Mouse (Mus musculus): ENCODE data around the gene Dhrs7c. TPM values are rescaled to one million over a fixed set of nuclear protein-coding genes. Genes with fewer than 3 reads are reported as not detected.

Dhrs7c gene
- total and polyA plus RNA-seq, 3 experiments = not detected

DNA sequence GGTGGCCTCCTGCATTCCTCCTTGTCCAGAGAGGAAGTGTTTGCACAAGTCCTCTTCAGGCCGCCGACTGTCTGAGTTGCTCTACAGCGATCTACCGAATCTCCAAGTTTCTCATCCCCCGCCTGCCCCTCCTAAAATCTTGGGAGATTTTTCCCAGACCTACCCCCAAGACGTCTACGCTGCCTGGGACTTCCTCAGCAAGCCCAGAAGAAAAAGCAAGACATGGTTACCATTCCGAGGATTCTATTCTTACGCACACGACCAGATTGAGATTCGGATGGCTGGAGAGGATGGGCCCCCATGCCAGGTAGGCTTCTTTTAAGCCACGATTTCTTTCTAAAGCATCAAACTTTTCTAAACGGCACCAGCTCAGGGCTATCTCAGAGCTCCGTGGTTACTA is 26.9 kb upstream of the Dhrs7c start, which contains the start of gene Glp2r:
Gene Glp2r, minus strand, starts transcription at position 101 of the 400 bp plus-strand sequence.
- Histone ChIP-seq H3K79me2 (ENCODE audit: control insufficient read depth, insufficient read depth, low read length, poor library complexity) (no peaks in the 10 kb centered on the region), H3K27ac (ENCODE audit: control insufficient read depth, low read depth, low read length) (no peak within 1 kb of the TSS), H3K27me3 (ENCODE audit: control insufficient read depth in 1 of 2, insufficient read depth in 2 of 2, low read length in 2 of 2) (no peaks in the 10 kb centered on the region), H3K9ac (ENCODE audit: control insufficient read depth, low read depth, low read length, poor library complexity, severe bottlenecking) (no peak within 1 kb of the TSS), H3K36me3 (ENCODE audit: control insufficient read depth in 1 of 2, insufficient read depth in 2 of 2, low read length in 2 of 2) (no peaks in the 10 kb centered on the region), H3K4me3 (ENCODE audit: control insufficient read depth in 1 of 2, insufficient read depth in 1 of 2, low read depth in 2 of 2, low read length in 2 of 2) (no peak within 1 kb of the TSS), H3K4me1 (ENCODE audit: control insufficient read depth in 1 of 2, insufficient read depth in 2 of 2, low read length in 2 of 2) (no peaks in the 10 kb centered on the region), H3K9me3 (replicated peaks; ENCODE audit: insufficient read depth, low read length) (no peaks in the 10 kb centered on the region; the same call in 1 of the 2 replicates)
- no peak for TF ChIP-seq MAZ (IDR thresholded peaks at IDR 0.05; ENCODE audit: low read depth, low read length)
- no peak for TF ChIP-seq TAL1 (IDR thresholded peaks at IDR 0.05; ENCODE audit: low read length)
- no peak for TF ChIP-seq UBTF (IDR thresholded peaks at IDR 0.05; ENCODE audit: borderline replicate concordance, insufficient read depth, low read depth, low read length)
- no peak for TF ChIP-seq MAX (IDR thresholded peaks at IDR 0.05; ENCODE audit: low read length)
- no peak for TF ChIP-seq ZMIZ1 (IDR thresholded peaks at IDR 0.05; ENCODE audit: low read depth, low read length)
- TF ChIP-seq SIN3A (IDR thresholded peaks at IDR 0.05; ENCODE audit: low read length) = no peak
- no peak for TF ChIP-seq TCF12 (IDR thresholded peaks at IDR 0.05; ENCODE audit: low read depth, low read length)
- no peak for TF ChIP-seq GATA1 (IDR thresholded peaks at IDR 0.05; ENCODE audit: low read depth, low read length)
- TF ChIP-seq TBP (IDR thresholded peaks at IDR 0.05; ENCODE audit: low read depth, low read length) = no peak
- no peak for TF ChIP-seq ZC3H11A (IDR thresholded peaks at IDR 0.05; ENCODE audit: low read depth, low read length)
- no peak for TF ChIP-seq NELFE (IDR thresholded peaks at IDR 0.05; ENCODE audit: low read depth, low read length)
- TF ChIP-seq HCFC1 (IDR thresholded peaks at IDR 0.05; ENCODE audit: low read depth, low read length) = no peak
- no peak for TF ChIP-seq GABPA (IDR thresholded peaks at IDR 0.05; ENCODE audit: low read depth, low read length)
- no peak for TF ChIP-seq USF2 (IDR thresholded peaks at IDR 0.05; ENCODE audit: borderline replicate concordance in 1 of 2, insufficient read depth in 1 of 2, low read depth in 1 of 2, low read length in 2 of 2)
- TF ChIP-seq CTCF (IDR thresholded peaks at IDR 0.05 in 2 of 3, conservative IDR thresholded peaks at IDR 0.05 in 1 of 3; ENCODE audit: control insufficient read depth in 1 of 3, insufficient read depth in 1 of 3, low read depth in 2 of 3, low read length in 3 of 3, poor library complexity in 1 of 3, severe bottlenecking in 1 of 3) = no peak
- no peak for TF ChIP-seq USF1 (IDR thresholded peaks at IDR 0.05; ENCODE audit: low read depth, low read length)
- no peak for DNase-seq (ENCODE audit: low read depth, low spot score)

GRCm38 (mm10) chr11:67771691-67772090 is 26.3 kb upstream of the Dhrs7c start:
- TF ChIP-seq USF1 (IDR thresholded peaks at IDR 0.05; ENCODE audit: low read depth, low read length) (0 out of 2 replicates have a peak, but pooled peaks have one; percentile 31), USF2 (IDR thresholded peaks at IDR 0.05; ENCODE audit: borderline replicate concordance in 1 of 2, insufficient read depth in 1 of 2, low read depth in 1 of 2, low read length in 2 of 2) (no peak)
- H3K79me2 ChIP-seq (ENCODE audit: control insufficient read depth, insufficient read depth, low read length, poor library complexity) = no peaks in the 10 kb centered on the region
- H3K9ac ChIP-seq (ENCODE audit: control insufficient read depth, low read depth, low read length, poor library complexity, severe bottlenecking) = no peak overlapping the region
- no peak for DNase-seq (ENCODE audit: low read depth, low spot score)
- no peaks in the 10 kb centered on the region for H3K27me3 ChIP-seq (ENCODE audit: control insufficient read depth in 1 of 2, insufficient read depth in 2 of 2, low read length in 2 of 2)
- H3K4me3 ChIP-seq (ENCODE audit: control insufficient read depth in 1 of 2, insufficient read depth in 1 of 2, low read depth in 2 of 2, low read length in 2 of 2) = no peak overlapping the region
- no peaks in the 10 kb centered on the region for H3K4me1 ChIP-seq (ENCODE audit: control insufficient read depth in 1 of 2, insufficient read depth in 2 of 2, low read length in 2 of 2)
- H3K36me3 ChIP-seq (ENCODE audit: control insufficient read depth in 1 of 2, insufficient read depth in 2 of 2, low read length in 2 of 2) = no peaks in the 10 kb centered on the region
- no peak overlapping the region for H3K27ac ChIP-seq (ENCODE audit: control insufficient read depth, low read depth, low read length)
- no peaks in the 10 kb centered on the region; the same call in 1 of the 2 replicates for H3K9me3 ChIP-seq (replicated peaks; ENCODE audit: insufficient read depth, low read length)

Measured in MEL (cell line).